Mouse (Mus musculus): ENCODE results near the gene Il15ra.

Il15ra gene

DNA sequence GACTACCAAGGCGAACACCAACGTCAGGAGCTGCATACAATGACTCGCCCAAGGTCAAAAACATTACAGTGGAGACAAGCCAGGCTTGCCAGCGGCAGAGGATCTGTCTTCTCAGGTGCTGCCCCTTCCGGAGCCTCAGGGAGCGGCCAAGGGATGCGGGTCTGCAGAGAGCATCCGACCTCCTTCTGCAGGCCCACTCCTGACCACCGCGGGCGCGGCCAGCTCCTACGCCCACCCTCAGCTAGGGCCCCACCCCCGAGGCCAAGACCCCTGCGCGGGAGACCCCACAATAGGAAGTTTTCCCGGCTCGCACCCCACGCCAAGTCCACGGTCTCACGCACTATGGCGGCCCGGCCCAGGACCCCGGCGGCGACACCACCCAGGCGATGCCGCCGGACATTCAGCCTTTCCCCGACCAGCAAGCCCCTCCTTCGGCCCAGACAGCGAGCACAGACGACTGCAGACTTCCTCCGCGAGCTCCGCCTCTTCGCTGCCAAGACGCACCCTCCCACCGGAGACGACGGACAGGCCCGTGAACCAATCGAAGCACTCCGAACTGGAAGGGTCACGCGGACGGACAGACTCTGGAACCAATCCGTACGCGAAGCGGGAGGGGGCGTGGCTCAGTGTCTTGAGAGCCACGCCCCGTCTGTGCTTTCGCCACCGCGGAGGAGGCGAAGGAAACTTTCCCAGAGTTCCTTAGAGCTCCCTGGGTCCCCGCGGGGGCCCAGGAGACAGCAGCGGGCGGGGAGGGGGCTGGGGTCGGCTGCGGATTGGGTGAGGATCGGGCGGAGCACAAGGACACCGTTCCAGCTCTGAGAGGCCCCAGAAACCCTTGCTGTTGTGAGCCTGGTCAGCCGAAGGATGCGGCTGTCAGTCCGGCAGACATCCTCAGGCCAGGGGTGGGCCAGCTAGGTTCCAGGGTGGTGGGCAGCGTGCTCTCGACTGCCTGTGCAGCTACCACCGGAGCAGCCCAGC lies 72.3 kb downstream of the Il15ra start, which contains the start of the genes Fbh1 and Ankrd16:
Gene Fbh1, minus strand, starts transcription at position 492 of the 978 bp plus-strand sequence.
Gene Ankrd16, plus strand, starts transcription at position 786 of the 978 bp plus-strand sequence.
- DNase-seq (ENCODE audit: inconsistent age in 2 of 2, low spot score in 1 of 2), result peak; percentile 100

GRCm38 (mm10) chr2:11778087-11778823 lies 73.2 kb downstream of the Il15ra start:
- peak; percentile 88 to 97 for DNase-seq (ENCODE audit: inconsistent age in 2 of 2, low spot score in 1 of 2)

Measured in adrenal gland, adult (tissue).